Mouse (Mus musculus): ENCODE measurements around the gene Hira. TPM values are rescaled to one million over a fixed set of nuclear protein-coding genes. Genes with fewer than 3 reads are reported as not detected.
"Not testable (repeated sequence)": the region's sequence is repeated elsewhere in the genome, so short reads cannot be mapped to it uniquely, and the experiment has no call there.

Gene Hira
- polyA plus RNA-seq, 1 experiment from 2014 or later: 9.2 TPM

GRCm38 (mm10) chr16:18849521-18850190 lies 27.2 kb upstream of the Hira start:
- not testable (repeated sequence) for H3K4me1 ChIP-seq (ENCODE audit: control insufficient read depth, insufficient read depth, low read length); H3K9me3 ChIP-seq (replicated peaks; ENCODE audit: control insufficient read depth, low read length); H3K27me3 ChIP-seq (ENCODE audit: control insufficient read depth, insufficient read depth, low read length); H3K4me3 ChIP-seq (ENCODE audit: low read depth, low read length); H3K36me3 ChIP-seq (ENCODE audit: control insufficient read depth, insufficient read depth, low read length); H3K27ac ChIP-seq (ENCODE audit: low read depth, low read length); H3K9ac ChIP-seq (ENCODE audit: low read depth, low read length); ATAC-seq (replicated peaks; ENCODE audit: insufficient number of reproducible peaks, low FRiP score, low TSS enrichment); H3K4me2 ChIP-seq
- 87% methylated on average over 15 of the region's 17 CpGs for WGBS (ENCODE audit: insufficient replicate concordance)

DNA sequence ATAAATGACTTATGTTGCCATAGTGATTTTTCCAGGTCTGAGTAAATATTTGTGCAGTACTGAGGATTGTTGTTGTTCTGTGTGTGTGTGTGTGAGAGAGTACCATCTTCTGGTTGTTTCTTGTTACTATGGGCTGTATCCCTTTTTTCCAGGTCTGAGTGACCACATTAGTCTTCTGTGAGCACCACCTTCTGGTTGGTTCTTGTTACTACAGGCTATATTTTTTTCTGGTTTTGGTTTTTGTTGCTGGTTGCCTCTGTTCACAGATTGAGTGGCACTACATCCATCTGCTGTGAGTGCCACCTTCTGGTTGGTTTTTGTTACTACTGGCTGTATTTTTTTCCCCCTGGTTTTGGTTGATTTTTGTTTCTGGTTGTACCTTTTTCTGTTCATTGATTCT lies 18.3 kb upstream of the Hira start:
- Histone ChIP-seq H3K4me3 (ENCODE audit: low read depth, low read length) (no peak overlapping the region), H3K27me3 (ENCODE audit: control insufficient read depth, insufficient read depth, low read length) (no peaks in the 10 kb centered on the region), H3K36me3 (ENCODE audit: control insufficient read depth, insufficient read depth, low read length) (no peaks in the 10 kb centered on the region), H3K9me3 (replicated peaks; ENCODE audit: control insufficient read depth, low read length) (no peaks in the 10 kb centered on the region), H3K4me1 (ENCODE audit: control insufficient read depth, insufficient read depth, low read length) (no peaks in the 10 kb centered on the region), H3K9ac (ENCODE audit: low read depth, low read length) (no peak overlapping the region), H3K27ac (ENCODE audit: low read depth, low read length) (no peak overlapping the region), H3K4me2 (no peak overlapping the region)
- no peak for ATAC-seq (replicated peaks; ENCODE audit: insufficient number of reproducible peaks, low FRiP score, low TSS enrichment)

DNA sequence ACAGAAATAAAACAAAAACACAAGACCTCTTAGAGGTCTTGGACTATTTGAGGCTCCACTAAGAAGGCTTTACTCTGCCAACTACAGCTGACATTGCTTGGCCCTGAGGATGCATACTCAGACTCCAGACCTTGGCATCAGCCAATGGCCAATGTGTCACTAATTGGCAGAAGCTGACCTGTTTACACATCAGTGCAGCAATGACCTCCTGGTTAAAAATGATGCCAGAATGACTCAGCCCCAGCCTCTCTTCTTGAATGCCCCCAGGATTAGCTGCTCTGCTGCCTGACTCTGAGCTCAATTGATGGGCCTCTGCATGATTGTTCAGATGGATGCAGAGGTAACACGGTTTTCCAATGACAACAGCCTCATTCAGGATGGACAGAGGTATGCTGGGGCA lies 16.7 kb upstream of the Hira start:
- Histone ChIP-seq H3K27ac (ENCODE audit: low read depth, low read length) (no peak overlapping the region), H3K9ac (ENCODE audit: low read depth, low read length) (no peak overlapping the region), H3K4me2 (no peak overlapping the region), H3K4me3 (ENCODE audit: low read depth, low read length) (no peak overlapping the region), H3K9me3 (replicated peaks; ENCODE audit: control insufficient read depth, low read length) (no peaks in the 10 kb centered on the region), H3K4me1 (ENCODE audit: control insufficient read depth, insufficient read depth, low read length) (no peaks in the 10 kb centered on the region), H3K27me3 (ENCODE audit: control insufficient read depth, insufficient read depth, low read length) (no peaks in the 10 kb centered on the region), H3K36me3 (ENCODE audit: control insufficient read depth, insufficient read depth, low read length) (no peaks in the 10 kb centered on the region)
- 75% methylated on average over 1 of the region's 1 CpGs for WGBS (ENCODE audit: insufficient replicate concordance)
- ATAC-seq (replicated peaks; ENCODE audit: insufficient number of reproducible peaks, low FRiP score, low TSS enrichment): no peak

GRCm38 (mm10) chr16:18870495-18870894 lies 6.3 kb upstream of the Hira start:
- not testable (repeated sequence) for H3K27me3 ChIP-seq (ENCODE audit: control insufficient read depth, insufficient read depth, low read length); H3K9ac ChIP-seq (ENCODE audit: low read depth, low read length); H3K9me3 ChIP-seq (replicated peaks; ENCODE audit: control insufficient read depth, low read length); H3K4me1 ChIP-seq (ENCODE audit: control insufficient read depth, insufficient read depth, low read length); H3K4me2 ChIP-seq; H3K4me3 ChIP-seq (ENCODE audit: low read depth, low read length); ATAC-seq (replicated peaks; ENCODE audit: insufficient number of reproducible peaks, low FRiP score, low TSS enrichment); H3K27ac ChIP-seq (ENCODE audit: low read depth, low read length)
- H3K36me3 ChIP-seq (ENCODE audit: control insufficient read depth, insufficient read depth, low read length): peaks cover 30% of the 10 kb centered on the region
- 87% methylated on average over 1 of the region's 1 CpGs for WGBS (ENCODE audit: insufficient replicate concordance)

- Histone ChIP-seq H3K9me3 (replicated peaks; ENCODE audit: control insufficient read depth, low read length) (no peaks in the 10 kb centered on the region), H3K4me1 (ENCODE audit: control insufficient read depth, insufficient read depth, low read length) (no peaks in the 10 kb centered on the region; the same call in 1 of the 2 replicates), H3K27ac (ENCODE audit: low read depth, low read length) (peak overlapping the region; percentile 89), H3K4me3 (ENCODE audit: low read depth, low read length) (peak overlapping the region; percentile 84), H3K4me2 (peak overlapping the region; percentile 68), H3K27me3 (ENCODE audit: control insufficient read depth, insufficient read depth, low read length) (no peaks in the 10 kb centered on the region), H3K9ac (ENCODE audit: low read depth, low read length) (peak overlapping the region; percentile 72), H3K36me3 (ENCODE audit: control insufficient read depth, insufficient read depth, low read length) (peaks cover 37% of the 10 kb centered on the region)
- 2% methylated on average over 17 of the region's 17 CpGs for WGBS (ENCODE audit: insufficient replicate concordance)
- ATAC-seq (replicated peaks; ENCODE audit: insufficient number of reproducible peaks, low FRiP score, low TSS enrichment): peak; percentile 13
These were observed 771 bp upstream of the Hira start for GRCm38 (mm10) chr16:18876091-18876441.

- Histone ChIP-seq H3K9ac (ENCODE audit: low read depth, low read length) (peak overlapping the region; percentile 72), H3K4me2 (peak overlapping the region; percentile 68), H3K36me3 (ENCODE audit: control insufficient read depth, insufficient read depth, low read length) (peaks cover 23% of the 10 kb centered on the region), H3K4me1 (ENCODE audit: control insufficient read depth, insufficient read depth, low read length) (no peaks in the 10 kb centered on the region; the same call in 1 of the 2 replicates), H3K27ac (ENCODE audit: low read depth, low read length) (peak overlapping the region; percentile 89), H3K4me3 (ENCODE audit: low read depth, low read length) (peak overlapping the region; percentile 84), H3K27me3 (ENCODE audit: control insufficient read depth, insufficient read depth, low read length) (no peaks in the 10 kb centered on the region), H3K9me3 (replicated peaks; ENCODE audit: control insufficient read depth, low read length) (no peaks in the 10 kb centered on the region)
- ATAC-seq (replicated peaks; ENCODE audit: insufficient number of reproducible peaks, low FRiP score, low TSS enrichment): peak; percentile 44
- under 1% methylated on average over 43 of the region's 43 CpGs for WGBS (ENCODE audit: insufficient replicate concordance)
These were observed 701 bp downstream of the Hira start for GRCm38 (mm10) chr16:18877386-18878090.

GRCm38 (mm10) chr16:18878091-18878720 lies 1.4 kb downstream of the Hira start:
- Histone ChIP-seq H3K27ac (ENCODE audit: low read depth, low read length) (peak overlapping the region; percentile 89), H3K4me3 (ENCODE audit: low read depth, low read length) (peak overlapping the region; percentile 84), H3K4me1 (ENCODE audit: control insufficient read depth, insufficient read depth, low read length) (no peaks in the 10 kb centered on the region; the same call in 1 of the 2 replicates), H3K4me2 (peak overlapping the region; percentile 68), H3K27me3 (ENCODE audit: control insufficient read depth, insufficient read depth, low read length) (no peaks in the 10 kb centered on the region), H3K9ac (ENCODE audit: low read depth, low read length) (peak overlapping the region; percentile 72), H3K36me3 (ENCODE audit: control insufficient read depth, insufficient read depth, low read length) (peaks cover 18% of the 10 kb centered on the region), H3K9me3 (replicated peaks; ENCODE audit: control insufficient read depth, low read length) (no peaks in the 10 kb centered on the region)
- ATAC-seq (replicated peaks; ENCODE audit: insufficient number of reproducible peaks, low FRiP score, low TSS enrichment): no peak
- 28% methylated on average over 20 of the region's 20 CpGs for WGBS (ENCODE audit: insufficient replicate concordance)

- no peak overlapping the region for H3K4me3 ChIP-seq (ENCODE audit: low read depth, low read length)
- no peaks in the 10 kb centered on the region; the same call in 1 of the 2 replicates for H3K4me1 ChIP-seq (ENCODE audit: control insufficient read depth, insufficient read depth, low read length)
- H3K9me3 ChIP-seq (replicated peaks; ENCODE audit: control insufficient read depth, low read length): no peaks in the 10 kb centered on the region
- H3K36me3 ChIP-seq (ENCODE audit: control insufficient read depth, insufficient read depth, low read length): peaks cover 9% of the 10 kb centered on the region
- H3K4me2 ChIP-seq: no peak overlapping the region
- no peak for ATAC-seq (replicated peaks; ENCODE audit: insufficient number of reproducible peaks, low FRiP score, low TSS enrichment)
- H3K9ac ChIP-seq (ENCODE audit: low read depth, low read length): no peak overlapping the region
- H3K27me3 ChIP-seq (ENCODE audit: control insufficient read depth, insufficient read depth, low read length): no peaks in the 10 kb centered on the region
- no peak overlapping the region for H3K27ac ChIP-seq (ENCODE audit: low read depth, low read length)
These were observed 7.2 kb downstream of the Hira start for GRCm38 (mm10) chr16:18884044-18884443.
